Comparison of ENCODE assay signal across 8 mouse cellular contexts in the genomic region with DNA sequence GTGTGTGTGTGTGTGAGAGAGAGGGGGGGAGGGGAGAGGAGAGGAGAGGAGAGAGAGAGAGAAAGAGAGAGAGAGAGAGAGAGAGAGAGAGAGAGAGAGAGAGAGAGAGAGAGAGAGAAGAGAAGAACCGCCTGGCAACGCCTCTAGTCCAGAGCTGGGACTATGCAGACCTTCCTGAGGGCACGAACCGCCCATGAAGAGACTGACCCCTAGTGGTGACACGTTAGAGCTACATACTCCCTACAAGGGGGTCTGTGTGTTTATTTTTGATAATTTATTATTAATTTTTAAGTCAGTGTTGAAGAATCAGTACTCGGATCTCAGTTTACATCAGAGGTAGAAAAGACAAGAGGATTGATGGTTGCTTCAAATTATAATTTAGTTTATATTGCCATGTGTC.
DNase-seq lines count a peak whose midpoint lies in the region; ATAC-seq and TF ChIP-seq lines count a peak whose summit lies in the region.

No protein-coding gene starts in this region.

- TF ChIP-seq CTCF in ES-Bruce4 (IDR thresholded peaks at IDR 0.05; ENCODE audit: low read depth, low read length): peak; percentile 77
- TF ChIP-seq CTCF in forebrain, postnatal 0 days (IDR thresholded peaks at IDR 0.05; ENCODE audit: low read depth): peak; percentile 81

- H3K4me2 ChIP-seq in forebrain, embryonic 11.5 days (ENCODE audit: low read depth, low read length, severe bottlenecking): no peak overlapping the region
- H3K4me2 ChIP-seq in forebrain, postnatal 0 days (ENCODE audit: low read depth): no peak overlapping the region
- H3K4me2 ChIP-seq in kidney, embryonic 15.5 days: no peak overlapping the region

- peak; percentile 79 for ATAC-seq in forebrain, embryonic 11.5 days (replicated peaks; ENCODE audit: low FRiP score)
- ATAC-seq in forebrain, postnatal 0 days: peak; percentile 84
- peak; percentile 80 for ATAC-seq in kidney, embryonic 15.5 days (replicated peaks; ENCODE audit: low FRiP score)
- peak; percentile 97 for ATAC-seq in megakaryocyte progenitor cell, adult 5-6 weeks (replicated peaks; ENCODE audit: poor library complexity)

- TF ChIP-seq POLR2A in ES-Bruce4 (IDR thresholded peaks at IDR 0.05; ENCODE audit: insufficient read depth, low read length): no peak

- H3K36me3 ChIP-seq in forebrain, embryonic 11.5 days (ENCODE audit: control insufficient read depth, insufficient read depth, low read length): no peaks in the 10 kb centered on the region; the same call in 1 of the 2 replicates
- peaks cover 26% of the 10 kb centered on the region for H3K36me3 ChIP-seq in forebrain, embryonic 10.5 days (replicated peaks)
- no peaks in the 10 kb centered on the region for H3K36me3 ChIP-seq in ES-Bruce4 (ENCODE audit: control insufficient read depth, insufficient read depth, low read length, poor library complexity, severe bottlenecking)
- peaks cover 12% of the 10 kb centered on the region for H3K36me3 ChIP-seq in forebrain, postnatal 0 days (ENCODE audit: insufficient read depth)
- H3K36me3 ChIP-seq in kidney, embryonic 15.5 days: peaks cover 38% of the 10 kb centered on the region

- no peak for TF ChIP-seq EP300 in ES-Bruce4 (IDR thresholded peaks at IDR 0.05; ENCODE audit: insufficient read depth, low read depth, low read length)

- no peak overlapping the region for H3K4me3 ChIP-seq in forebrain, embryonic 11.5 days (ENCODE audit: low read depth, low read length)
- H3K4me3 ChIP-seq in forebrain, embryonic 10.5 days: no peak overlapping the region
- no peak overlapping the region for H3K4me3 ChIP-seq in ES-Bruce4 (ENCODE audit: low read depth, low read length)
- H3K4me3 ChIP-seq in forebrain, postnatal 0 days (ENCODE audit: low read depth, low read length): no peak overlapping the region
- H3K4me3 ChIP-seq in kidney, embryonic 15.5 days (replicated peaks): no peak overlapping the region

- no peak overlapping the region for H3K27ac ChIP-seq in forebrain, embryonic 11.5 days (ENCODE audit: low read depth, low read length)
- H3K27ac ChIP-seq in forebrain, embryonic 10.5 days: no peak overlapping the region
- H3K27ac ChIP-seq in ES-Bruce4 (ENCODE audit: insufficient read depth, low read length): no peak overlapping the region
- no peak overlapping the region for H3K27ac ChIP-seq in forebrain, postnatal 0 days (ENCODE audit: low read depth, low read length)
- no peak overlapping the region for H3K27ac ChIP-seq in kidney, embryonic 15.5 days

- no peak overlapping the region for H3K9ac ChIP-seq in forebrain, embryonic 11.5 days (ENCODE audit: low read length)
- H3K9ac ChIP-seq in ES-Bruce4 (ENCODE audit: low read depth, poor library complexity, severe bottlenecking): no peak overlapping the region
- no peak overlapping the region for H3K9ac ChIP-seq in forebrain, postnatal 0 days
- H3K9ac ChIP-seq in kidney, embryonic 15.5 days: no peak overlapping the region

- no peaks in the 10 kb centered on the region for H3K27me3 ChIP-seq in forebrain, embryonic 11.5 days (ENCODE audit: control insufficient read depth, insufficient read depth, low read length)
- peaks cover 5% of the 10 kb centered on the region; the same call in 1 of the 2 replicates for H3K27me3 ChIP-seq in forebrain, embryonic 10.5 days (ENCODE audit: poor library complexity, severe bottlenecking)
- no peaks in the 10 kb centered on the region for H3K27me3 ChIP-seq in ES-Bruce4 (ENCODE audit: control insufficient read depth, insufficient read depth, low read length, poor library complexity, severe bottlenecking)
- no peaks in the 10 kb centered on the region for H3K27me3 ChIP-seq in forebrain, postnatal 0 days (ENCODE audit: insufficient read depth, low read length)
- no peaks in the 10 kb centered on the region for H3K27me3 ChIP-seq in kidney, embryonic 15.5 days

- DNase-seq in forebrain, embryonic 11.5 days (ENCODE audit: low spot score): peak; percentile 69
- DNase-seq in forebrain, embryonic 10.5 days (ENCODE audit: extremely low spot score, low spot score): no peak
- peak; percentile 37 for DNase-seq in cerebellum, adult 11 months
- DNase-seq in forebrain, postnatal 0 days: peak; percentile 54
- peak; percentile 55 for DNase-seq in thymus, postnatal 0 days (ENCODE audit: low spot score)

- H3K4me1 ChIP-seq in forebrain, embryonic 11.5 days (replicated peaks; ENCODE audit: control insufficient read depth, insufficient read depth, low read length): no peaks in the 10 kb centered on the region
- 0 out of 2 replicates have a peak, but pooled peaks cover 4% of the 10 kb centered on the region for H3K4me1 ChIP-seq in forebrain, embryonic 10.5 days
- H3K4me1 ChIP-seq in ES-Bruce4 (ENCODE audit: control insufficient read depth, insufficient read depth, low read length): no peaks in the 10 kb centered on the region
- H3K4me1 ChIP-seq in forebrain, postnatal 0 days (ENCODE audit: insufficient read depth): no peaks in the 10 kb centered on the region
- H3K4me1 ChIP-seq in kidney, embryonic 15.5 days: no peaks in the 10 kb centered on the region

- WGBS in forebrain, embryonic 11.5 days: 13% methylated on average over 6 of the region's 6 CpGs
- 14% methylated on average over 6 of the region's 6 CpGs for WGBS in forebrain, embryonic 10.5 days
- 10% methylated on average over 6 of the region's 6 CpGs for WGBS in forebrain, postnatal 0 days
- 11% methylated on average over 6 of the region's 6 CpGs for WGBS in kidney, embryonic 15.5 days

- H3K9me3 ChIP-seq in forebrain, embryonic 11.5 days (ENCODE audit: control insufficient read depth, low read length): no peaks in the 10 kb centered on the region; the same call in 1 of the 2 replicates
- H3K9me3 ChIP-seq in forebrain, embryonic 10.5 days: peaks cover 6% of the 10 kb centered on the region; the same call in 1 of the 2 replicates
- 0 out of 2 replicates have a peak, but pooled peaks cover 2% of the 10 kb centered on the region for H3K9me3 ChIP-seq in ES-Bruce4 (replicated peaks; ENCODE audit: control insufficient read depth, insufficient read depth, low read length, poor library complexity, severe bottlenecking)
- H3K9me3 ChIP-seq in forebrain, postnatal 0 days (ENCODE audit: low read length): no peaks in the 10 kb centered on the region
- H3K9me3 ChIP-seq in kidney, embryonic 15.5 days (replicated peaks): peaks cover 6% of the 10 kb centered on the region
